Mouse (Mus musculus) layer of hippocampus, adult 2 months (tissue): ENCODE measurements around the gene Lrfn3. TPM values are rescaled to one million over a fixed set of nuclear protein-coding genes. Genes with fewer than 3 reads are reported as not detected.

Experiments used
- DNase-seq, 2 experiments: peaks; one replicate each; pipeline ENCODE4 v3.0.0; 2022; ENCODE audit warnings: low spot score in 2 of 2
- H3K27ac ChIP-seq: fragments of 200-600 bp; 2 replicates; pipeline ENCODE4 v1.8.1; 2022
- H3K4me3 ChIP-seq: fragments of 200-600 bp; 2 replicates; pipeline ENCODE4 v1.8.1; 2022; ENCODE audit warnings: mild to moderate bottlenecking
- CTCF ChIP-seq: fragments of 200-600 bp; conservative IDR thresholded peaks from 2 replicates; pipeline ENCODE4 v1.8.1; 2022; ENCODE audit warnings: antibody characterized with exemption, mild to moderate bottlenecking, moderate library complexity
- total RNA-seq, 2 experiments: library from RNA; stranded (reverse); gene quantifications; 2 replicates each; pipeline ENCODE4 v1.2.3; 2021

Lrfn3 gene
- total RNA-seq, 2 experiments from 2014 or later, result 32.4 to 34.6 TPM

DNA sequence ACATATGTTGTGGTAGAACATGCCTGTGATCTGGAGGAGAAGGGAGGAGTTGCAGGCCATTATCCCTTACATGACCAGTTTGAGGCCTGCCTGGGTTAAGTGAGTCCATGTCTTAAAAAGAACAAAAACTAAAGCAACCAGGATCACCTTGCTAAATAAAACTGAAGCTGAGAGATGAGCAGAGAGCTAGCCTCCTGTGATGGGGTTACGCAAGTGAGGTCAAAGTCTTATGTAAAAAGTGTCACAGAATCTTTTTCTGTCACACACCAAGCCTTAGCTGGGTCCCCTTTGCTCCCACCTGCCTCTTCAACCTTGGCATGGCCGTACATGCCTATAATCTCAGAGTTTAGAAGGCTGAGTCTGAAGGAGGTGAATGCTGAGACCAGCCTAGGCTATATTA is 41.6 kb downstream of the Lrfn3 start:
- no peak for TF ChIP-seq CTCF
- Histone ChIP-seq H3K4me3 (peak overlapping the region; percentile 91), H3K27ac (peak overlapping the region; percentile 23; the same call in 1 of the 2 replicates)
- DNase-seq, result no peak

DNA sequence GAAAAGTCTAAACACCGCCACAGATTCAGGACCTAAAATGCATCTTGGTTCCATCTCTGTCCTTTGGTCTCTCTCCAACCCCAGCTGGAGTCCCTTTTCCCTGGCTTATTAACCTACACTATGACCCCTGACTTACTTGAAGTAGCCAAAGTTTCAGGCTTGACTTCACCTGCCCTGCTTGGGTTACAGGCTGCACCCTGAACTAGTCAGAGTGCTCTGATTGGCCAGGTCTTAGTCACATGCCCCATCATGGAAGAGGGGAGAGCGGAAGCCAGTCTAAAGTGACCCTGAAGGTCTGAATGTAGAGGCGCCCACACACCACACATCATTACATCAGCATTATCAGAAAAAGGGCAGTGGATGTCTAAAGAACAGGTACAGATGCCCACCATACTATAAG is 44.4 kb downstream of the Lrfn3 start:
- no peak for DNase-seq
- H3K4me3 ChIP-seq, result no peak overlapping the region
- H3K27ac ChIP-seq, result no peak overlapping the region
- no peak for TF ChIP-seq CTCF

DNA sequence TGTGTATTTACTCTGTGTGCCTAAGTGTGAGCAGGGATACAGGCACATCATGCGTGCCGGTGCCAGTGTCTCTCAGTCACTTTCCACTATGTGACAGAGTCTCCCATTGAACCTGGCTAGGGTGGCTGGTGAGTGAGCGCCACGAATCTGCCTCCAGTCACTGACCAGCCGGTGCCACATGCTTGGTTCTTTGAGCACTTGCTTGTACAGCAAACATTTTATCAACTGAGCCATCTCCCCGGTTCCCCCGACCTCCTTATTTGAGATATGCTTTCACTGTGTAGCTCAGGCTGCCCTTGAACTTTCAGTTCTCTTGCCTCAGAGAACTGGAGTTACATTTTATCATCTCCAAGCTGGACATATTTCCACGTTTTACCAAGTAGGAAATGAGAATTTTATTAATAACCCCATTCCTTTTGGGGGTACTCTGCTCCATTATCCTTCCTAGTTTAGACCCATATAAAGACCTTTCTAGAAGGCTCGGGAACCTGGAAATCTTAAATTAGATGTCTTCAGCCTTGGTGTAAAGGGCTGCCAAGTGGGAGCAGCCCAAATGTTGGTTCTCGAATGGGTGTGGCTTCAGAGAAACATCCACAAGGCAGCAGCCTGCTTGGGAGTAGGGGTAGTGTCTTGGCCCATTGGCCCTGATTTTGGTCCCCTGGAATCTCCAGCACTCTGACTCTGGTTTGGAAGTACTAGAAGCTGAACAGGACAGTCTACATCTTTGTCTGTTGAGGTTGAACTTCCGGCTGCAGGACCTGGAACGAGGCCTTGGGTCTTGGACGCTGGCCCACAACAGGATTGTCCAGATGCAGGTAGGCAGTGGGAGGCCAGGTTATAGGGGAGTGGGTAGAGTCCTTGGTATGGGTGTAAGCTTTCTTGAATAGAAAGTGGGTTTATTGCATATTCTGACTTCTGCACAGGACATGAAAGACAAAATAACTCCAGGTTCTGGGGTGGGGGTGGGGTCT is 46.7 kb downstream of the Lrfn3 start:
- no peak for TF ChIP-seq CTCF
- Histone ChIP-seq H3K4me3 (no peak overlapping the region), H3K27ac (no peak overlapping the region)
- no peak for DNase-seq

DNA sequence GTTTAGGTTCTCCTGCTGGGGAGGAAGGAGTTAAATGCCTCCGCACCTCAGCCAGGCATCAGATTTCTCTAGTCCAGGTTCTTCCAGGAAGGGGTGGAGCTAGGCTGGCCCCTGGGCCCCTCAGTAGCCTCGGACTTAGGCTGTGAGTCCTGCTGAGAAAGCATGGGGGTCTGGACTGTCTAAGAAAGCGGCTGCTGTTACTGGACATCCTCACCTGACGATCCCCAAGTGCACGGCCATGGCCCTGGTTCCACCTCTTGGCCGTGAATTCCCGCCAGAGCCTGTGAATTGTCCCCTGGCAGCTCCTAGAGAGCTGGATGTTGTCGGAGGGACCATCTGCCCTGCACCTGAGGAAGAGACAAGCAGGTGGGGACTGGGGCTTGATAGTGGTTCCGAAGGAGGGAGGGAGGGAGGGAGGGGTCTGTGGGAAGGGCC is 47.8 kb downstream of the Lrfn3 start, which contains the start of gene Syne4:
TSS of gene Syne4 (plus strand) at position 87 of the 435 bp plus-strand sequence.
- no peak for TF ChIP-seq CTCF
- Histone ChIP-seq H3K27ac (no peak within 1 kb of the TSS), H3K4me3 (no peak within 1 kb of the TSS)
- DNase-seq, result no peak

DNA sequence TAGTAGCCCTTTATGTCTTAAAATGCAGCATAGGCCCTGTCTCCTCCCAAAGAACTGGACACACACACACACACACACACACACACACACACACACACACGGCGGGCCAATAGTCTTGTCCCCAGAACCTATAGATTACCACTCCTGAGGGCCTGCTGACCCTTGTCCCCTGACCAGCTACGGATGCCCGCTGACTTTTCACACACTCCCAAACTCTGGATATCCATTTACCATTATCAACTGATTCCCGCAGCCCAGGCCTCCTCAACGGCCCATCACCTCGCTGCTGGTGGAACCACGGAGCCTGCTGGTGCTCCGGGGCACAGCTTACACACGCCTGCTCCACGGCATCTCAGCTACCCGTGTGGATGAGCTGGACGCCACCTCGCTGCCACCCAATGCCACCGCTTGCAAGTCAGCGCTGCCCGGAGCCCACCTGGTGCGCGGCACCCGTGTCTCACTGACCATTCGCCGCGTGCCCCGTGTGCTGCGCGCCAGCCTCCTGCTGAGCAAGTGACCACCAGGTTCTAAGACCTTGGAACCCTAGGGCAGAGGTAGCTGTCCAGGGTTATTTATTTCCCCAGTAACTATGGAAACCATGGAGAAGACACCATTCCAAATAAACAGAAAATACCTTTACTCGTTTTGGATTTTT is 48.8 kb downstream of the Lrfn3 start:
- no peak overlapping the region for H3K4me3 ChIP-seq
- H3K27ac ChIP-seq, result no peak overlapping the region
- no peak for DNase-seq
- no peak for TF ChIP-seq CTCF

DNA sequence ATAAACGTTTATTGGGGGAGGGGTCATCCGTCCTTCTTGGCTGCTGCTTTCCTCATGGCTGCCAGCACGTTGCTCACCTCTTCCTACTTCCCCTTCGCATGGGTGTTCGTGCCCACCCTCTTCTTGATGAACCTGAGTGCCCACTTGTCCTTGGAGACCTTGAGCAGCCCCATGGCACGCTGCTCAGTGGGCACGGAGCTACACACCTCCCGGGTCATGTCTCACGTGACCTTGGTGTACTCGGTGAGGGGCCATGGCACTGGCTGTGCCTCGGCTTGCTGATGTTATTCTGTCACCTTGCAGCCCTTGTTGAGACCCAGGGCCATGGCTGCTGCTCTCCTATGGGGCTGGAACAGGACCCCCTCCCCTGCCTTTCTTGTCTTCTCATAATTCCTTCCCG is 52.4 kb downstream of the Lrfn3 start:
- Histone ChIP-seq H3K4me3 (no peak overlapping the region), H3K27ac (no peak overlapping the region)
- TF ChIP-seq CTCF, result no peak
- DNase-seq, result no peak

DNA sequence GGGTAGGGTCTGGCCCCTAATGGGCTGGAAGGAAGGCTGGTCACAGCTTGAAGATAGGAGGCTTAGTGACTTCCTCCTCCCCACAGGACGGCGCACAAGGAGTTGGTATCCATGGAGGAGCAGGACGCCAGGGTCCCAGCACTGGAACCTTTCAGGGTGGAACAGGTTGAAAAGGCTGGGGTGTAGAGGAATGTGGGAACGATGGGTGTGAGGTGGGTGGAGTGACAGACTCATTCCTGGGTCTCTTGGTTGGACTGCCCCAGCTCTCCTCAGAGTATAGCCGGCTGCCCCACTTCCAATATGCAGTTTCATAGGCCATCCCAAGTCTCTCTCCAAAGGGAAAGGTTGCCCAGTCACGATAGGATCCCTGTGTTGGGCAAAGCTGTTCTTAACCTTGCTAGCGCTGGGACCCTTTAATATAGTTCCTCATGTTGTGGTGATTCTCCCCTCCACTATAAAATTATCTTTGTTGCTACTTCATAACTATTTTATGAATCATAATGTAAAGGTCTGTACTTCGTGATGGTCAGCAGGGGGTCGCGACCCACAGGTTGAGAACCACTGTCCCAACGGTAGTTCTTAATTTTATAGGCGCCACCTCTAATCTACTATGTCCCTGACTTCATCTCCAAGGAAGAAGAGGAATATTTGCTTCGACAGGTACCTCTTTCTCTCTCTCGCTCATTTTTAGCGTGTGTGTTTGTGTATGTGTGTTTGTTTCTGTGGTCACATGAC is 53.0 kb downstream of the Lrfn3 start:
- DNase-seq, result no peak
- no peak for TF ChIP-seq CTCF
- no peak overlapping the region for H3K27ac ChIP-seq
- peak overlapping the region; percentile 84 for H3K4me3 ChIP-seq

DNA sequence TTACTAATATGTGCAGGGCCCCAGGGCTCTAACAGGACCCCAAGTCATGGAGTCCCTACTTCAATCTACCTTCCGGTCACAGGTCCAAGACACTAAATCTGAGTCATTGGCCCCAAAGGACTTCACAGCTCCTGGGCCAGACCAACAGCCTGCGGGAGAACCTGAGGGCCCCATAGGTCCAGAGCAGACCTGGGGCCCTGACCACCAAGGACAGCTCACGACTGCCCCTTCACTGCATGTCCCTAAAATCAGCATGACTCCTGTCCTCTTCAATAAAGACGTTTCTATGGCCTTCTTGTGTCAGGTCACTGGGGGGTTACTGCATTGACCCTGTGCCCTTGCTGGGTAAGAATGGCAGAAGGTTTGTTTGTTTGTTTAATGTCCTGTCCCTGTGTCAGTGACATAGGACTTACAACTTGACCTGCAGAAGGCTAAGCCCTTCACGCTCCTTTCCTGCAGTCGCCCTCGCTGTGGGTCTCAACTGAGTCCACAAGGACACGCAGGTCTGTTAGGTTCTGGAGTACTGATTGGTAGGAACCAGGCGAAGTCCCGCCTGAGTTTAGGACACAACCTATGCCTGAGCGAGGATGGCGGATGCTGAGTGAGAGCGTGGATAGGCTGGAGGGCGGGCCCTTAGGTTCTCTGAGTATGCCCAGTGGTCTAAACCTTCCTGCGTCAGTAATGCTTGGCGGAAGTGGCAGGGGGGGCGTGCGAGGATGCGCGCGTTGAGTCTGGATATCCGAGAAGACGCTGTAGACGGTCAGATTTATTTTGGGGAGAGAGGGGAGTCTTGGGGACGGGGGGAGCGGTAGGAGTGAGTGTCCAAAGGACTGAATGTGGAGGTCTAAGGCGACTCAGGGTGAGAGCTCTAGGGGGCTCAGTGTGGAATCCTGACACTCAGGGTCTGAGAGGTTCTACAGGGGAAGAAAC is 54.2 kb downstream of the Lrfn3 start, which contains the start of gene Alkbh6:
TSS of gene Alkbh6 (plus strand) at position 642 of the 930 bp plus-strand sequence.
- no peak for TF ChIP-seq CTCF
- peak; percentile 95 to 98 for DNase-seq
- H3K4me3 ChIP-seq, result peak within 1 kb of the TSS; percentile 84
- H3K27ac ChIP-seq, result peak within 1 kb of the TSS; percentile 94

DNA sequence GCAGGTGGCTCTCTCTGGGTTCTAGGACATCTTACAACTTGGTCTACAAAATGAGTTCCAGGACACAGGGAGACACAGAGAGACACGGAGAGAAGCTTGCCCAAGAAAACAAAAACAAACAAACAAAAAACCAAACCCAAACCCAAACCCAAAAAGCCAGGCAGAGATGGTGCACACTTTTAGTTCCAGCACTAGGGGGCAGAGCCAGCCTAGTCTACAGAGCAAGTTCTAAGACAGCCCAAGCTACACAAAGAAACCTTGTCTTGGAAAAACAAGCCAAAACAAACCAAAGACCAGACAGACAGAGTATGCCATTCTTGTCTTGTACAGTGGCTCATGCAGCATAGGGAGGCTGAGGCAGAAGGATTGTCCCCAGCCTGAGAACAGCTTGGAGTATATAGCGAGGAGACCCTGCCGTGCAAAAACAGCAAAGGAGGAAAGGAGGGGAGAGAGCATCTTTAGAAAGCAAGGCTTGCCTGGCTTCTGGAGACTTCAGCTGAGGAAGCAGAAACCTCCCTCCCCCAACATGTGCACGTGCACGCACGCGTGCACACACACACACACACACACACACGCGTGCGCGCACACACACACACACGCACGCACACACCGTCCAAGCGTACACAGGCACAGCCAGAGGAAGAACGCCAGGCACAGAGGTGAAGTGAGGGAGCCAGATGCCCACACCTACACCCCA is 56.3 kb downstream of the Lrfn3 start:
- Histone ChIP-seq H3K4me3 (no peak overlapping the region), H3K27ac (no peak overlapping the region)
- peak; percentile 76 for TF ChIP-seq CTCF
- no peak for DNase-seq

Other genes with a start within 250 kb of the Lrfn3 start
- gene Zfp382, start 240.8 kb downstream of the Lrfn3 start, total RNA-seq, result 10 to 100 TPM; 30.1 to 37.5 TPM
- gene Zfp146, start 193.0 kb downstream of the Lrfn3 start, total RNA-seq, result 10 to 100 TPM; 48.9 to 52.0 TPM
- 1 to 10 TPM; 3.5 to 5.9 TPM for gene Cox7a1, start 178.6 kb downstream of the Lrfn3 start, total RNA-seq
- 100 to 1,000 TPM; 213 to 224 TPM for gene Capns1, start 164.0 kb downstream of the Lrfn3 start, total RNA-seq
- gene Polr2i, start 130.8 kb downstream of the Lrfn3 start, total RNA-seq, result 10 to 100 TPM; 59.6 to 59.8 TPM
- gene Tbcb, start 130.5 kb downstream of the Lrfn3 start, total RNA-seq, result 100 to 1,000 TPM; 113 to 116 TPM
- gene Ovol3, start 127.0 kb downstream of the Lrfn3 start, total RNA-seq, result not detected
- under 1 TPM; 0.44 to 0.56 TPM for gene Thap8, start 82.7 kb downstream of the Lrfn3 start, total RNA-seq
- 1 to 10 TPM in 1 of 2 experiments, under 1 TPM in 1; 1.00 to 1.4 TPM for gene Wdr62, start 82.4 kb downstream of the Lrfn3 start, total RNA-seq
- gene Clip3, start 71.0 kb downstream of the Lrfn3 start, total RNA-seq, result 100 to 1,000 TPM; 453 to 474 TPM
- 10 to 100 TPM; 50.8 to 51.8 TPM for gene Alkbh6, start 54.1 kb downstream of the Lrfn3 start, total RNA-seq
- gene Syne4, start 48.0 kb downstream of the Lrfn3 start, total RNA-seq, result 10 to 100 TPM in 1 of 2 experiments, 1 to 10 TPM in 1; 9.4 to 14.2 TPM
- gene E130208F15Rik, start 41.0 kb downstream of the Lrfn3 start, total RNA-seq, result under 1 TPM; 0.41 to 0.81 TPM
- 1 to 10 TPM; 6.7 to 7.3 TPM for gene Sdhaf1, start 38.9 kb downstream of the Lrfn3 start, total RNA-seq
- 10 to 100 TPM; 26.7 to 32.6 TPM for gene Tyrobp, start 51.0 kb upstream of the Lrfn3 start, total RNA-seq
- 1 to 10 TPM in 1 of 2 experiments, not detected in 1; 1.5 TPM for gene Hcst, start 57.1 kb upstream of the Lrfn3 start, total RNA-seq
- gene Nfkbid, start 59.0 kb upstream of the Lrfn3 start, total RNA-seq, result 1 to 10 TPM; 2.8 to 3.0 TPM
- 1,000 to 10,000 TPM; 1,283 to 1,305 TPM for gene Aplp1, start 82.8 kb upstream of the Lrfn3 start, total RNA-seq
- 10 to 100 TPM; 15.0 to 20.4 TPM for gene Kirrel2, start 94.9 kb upstream of the Lrfn3 start, total RNA-seq
- 1 to 10 TPM; 1.2 to 1.3 TPM for gene Nphs1, start 95.5 kb upstream of the Lrfn3 start, total RNA-seq
- not detected for gene Prodh2, start 130.8 kb upstream of the Lrfn3 start, total RNA-seq
- gene Arhgap33, start 172.3 kb upstream of the Lrfn3 start, total RNA-seq, result 100 to 1,000 TPM; 101 to 119 TPM
- 1 to 10 TPM; 2.7 to 4.8 TPM for gene Hspb6, start 189.4 kb upstream of the Lrfn3 start, total RNA-seq
- gene Proser3, start 189.5 kb upstream of the Lrfn3 start, total RNA-seq, result 1 to 10 TPM; 4.0 to 4.1 TPM
- gene Lin37, start 197.1 kb upstream of the Lrfn3 start, total RNA-seq, result 10 to 100 TPM; 45.5 to 47.6 TPM
- gene U2af1l4, start 200.5 kb upstream of the Lrfn3 start, total RNA-seq, result 10 to 100 TPM; 71.4 to 90.8 TPM
- gene Gm49396, start 200.6 kb upstream of the Lrfn3 start, total RNA-seq, result 10 to 100 TPM in 1 of 2 experiments, 1 to 10 TPM in 1; 9.0 to 11.4 TPM
- gene Psenen, start 200.9 kb upstream of the Lrfn3 start, total RNA-seq, result 10 to 100 TPM; 79.9 to 92.3 TPM
- gene Igflr1, start 202.7 kb upstream of the Lrfn3 start, total RNA-seq, result 1 to 10 TPM; 6.4 to 6.5 TPM
- 10 to 100 TPM; 49.8 to 57.5 TPM for gene Kmt2b, start 226.0 kb upstream of the Lrfn3 start, total RNA-seq
- not detected for gene Zbtb32, start 236.1 kb upstream of the Lrfn3 start, total RNA-seq